Mouse (Mus musculus): ENCODE measurements around the gene Cdh20. TPM values are rescaled to one million over a fixed set of nuclear protein-coding genes. Genes with fewer than 3 reads are reported as not detected.

The Cdh20 gene
- polyA plus RNA-seq, 1 experiment from 2014 or later = 0.09 TPM

- DNase-seq (ENCODE audit: low spot score) = no peak
- peaks cover 6% of the 10 kb centered on the region; the same call in 1 of the 2 replicates for H3K4me1 ChIP-seq (replicated peaks; ENCODE audit: insufficient read depth, low read length)
- no peak overlapping the region for H3K9ac ChIP-seq (ENCODE audit: low read depth, low read length)
- H3K27me3 ChIP-seq (ENCODE audit: insufficient read depth, low read length) = peaks cover 9% of the 10 kb centered on the region; the same call in 1 of the 2 replicates
- H3K36me3 ChIP-seq (ENCODE audit: insufficient read depth, low read length) = no peaks in the 10 kb centered on the region
- H3K9me3 ChIP-seq (replicated peaks; ENCODE audit: low read length) = no peaks in the 10 kb centered on the region
- no peak for TF ChIP-seq CTCF (IDR thresholded peaks at IDR 0.05; ENCODE audit: low read depth)
- ATAC-seq (replicated peaks; ENCODE audit: low FRiP score, low read depth) = no peak
- WGBS = 52% methylated on average over 4 of the region's 4 CpGs
- H3K27ac ChIP-seq = no peak overlapping the region
- H3K4me2 ChIP-seq (ENCODE audit: low read length) = no peak overlapping the region
- H3K4me3 ChIP-seq (replicated peaks; ENCODE audit: low read depth, low read length) = no peak overlapping the region
These were observed 3.6 kb downstream of the Cdh20 start for GRCm38 (mm10) chr1:104771937-104772336.

- no peak for TF ChIP-seq CTCF (IDR thresholded peaks at IDR 0.05; ENCODE audit: low read depth)
- Histone ChIP-seq H3K27me3 (ENCODE audit: insufficient read depth, low read length) (peaks cover 9% of the 10 kb centered on the region; the same call in 1 of the 2 replicates), H3K4me1 (replicated peaks; ENCODE audit: insufficient read depth, low read length) (peaks cover 6% of the 10 kb centered on the region; the same call in 1 of the 2 replicates), H3K27ac (no peak overlapping the region), H3K4me2 (ENCODE audit: low read length) (no peak overlapping the region), H3K36me3 (ENCODE audit: insufficient read depth, low read length) (no peaks in the 10 kb centered on the region), H3K4me3 (replicated peaks; ENCODE audit: low read depth, low read length) (no peak overlapping the region), H3K9ac (ENCODE audit: low read depth, low read length) (no peak overlapping the region), H3K9me3 (replicated peaks; ENCODE audit: low read length) (no peaks in the 10 kb centered on the region)
- ATAC-seq (replicated peaks; ENCODE audit: low FRiP score, low read depth) (no peak), DNase-seq (ENCODE audit: low spot score) (no peak)
- 51% methylated on average over 2 of the region's 2 CpGs for WGBS
These were observed 4.9 kb downstream of the Cdh20 start for GRCm38 (mm10) chr1:104773207-104773606.

- ATAC-seq (replicated peaks; ENCODE audit: low FRiP score, low read depth) (no peak), DNase-seq (ENCODE audit: low spot score) (no peak)
- TF ChIP-seq CTCF (IDR thresholded peaks at IDR 0.05; ENCODE audit: low read depth) = no peak
- 82% methylated on average over 3 of the region's 3 CpGs for WGBS
- Histone ChIP-seq H3K36me3 (ENCODE audit: insufficient read depth, low read length) (no peaks in the 10 kb centered on the region), H3K4me3 (replicated peaks; ENCODE audit: low read depth, low read length) (no peak overlapping the region), H3K9ac (ENCODE audit: low read depth, low read length) (no peak overlapping the region), H3K4me2 (ENCODE audit: low read length) (no peak overlapping the region), H3K27ac (no peak overlapping the region), H3K27me3 (ENCODE audit: insufficient read depth, low read length) (no peaks in the 10 kb centered on the region), H3K4me1 (replicated peaks; ENCODE audit: insufficient read depth, low read length) (no peaks in the 10 kb centered on the region), H3K9me3 (replicated peaks; ENCODE audit: low read length) (no peaks in the 10 kb centered on the region)
These were observed 25.2 kb downstream of the Cdh20 start for GRCm38 (mm10) chr1:104793488-104793887.

GRCm38 (mm10) chr1:104796146-104796545 is 27.8 kb downstream of the Cdh20 start:
- H3K9ac ChIP-seq (ENCODE audit: low read depth, low read length) = no peak overlapping the region
- TF ChIP-seq CTCF (IDR thresholded peaks at IDR 0.05; ENCODE audit: low read depth) = no peak
- ATAC-seq (replicated peaks; ENCODE audit: low FRiP score, low read depth) = no peak

GRCm38 (mm10) chr1:104797139-104797538 is 28.8 kb downstream of the Cdh20 start:
- H3K4me2 ChIP-seq (ENCODE audit: low read length) = no peak overlapping the region
- H3K9me3 ChIP-seq (replicated peaks; ENCODE audit: low read length) = no peaks in the 10 kb centered on the region
- TF ChIP-seq CTCF (IDR thresholded peaks at IDR 0.05; ENCODE audit: low read depth) = no peak
- H3K9ac ChIP-seq (ENCODE audit: low read depth, low read length) = no peak overlapping the region
- H3K27me3 ChIP-seq (ENCODE audit: insufficient read depth, low read length) = no peaks in the 10 kb centered on the region
- DNase-seq (ENCODE audit: low spot score) (no peak), ATAC-seq (replicated peaks; ENCODE audit: low FRiP score, low read depth) (no peak)
- no peak overlapping the region for H3K4me3 ChIP-seq (replicated peaks; ENCODE audit: low read depth, low read length)
- WGBS = 37% methylated on average over 4 of the region's 4 CpGs
- no peaks in the 10 kb centered on the region for H3K4me1 ChIP-seq (replicated peaks; ENCODE audit: insufficient read depth, low read length)
- H3K36me3 ChIP-seq (ENCODE audit: insufficient read depth, low read length) = no peaks in the 10 kb centered on the region
- H3K27ac ChIP-seq = no peak overlapping the region

More at GRCm38 (mm10) chr1:104796146-104796545, 27.8 kb downstream of the Cdh20 start:
- 79% methylated on average over 3 of the region's 3 CpGs for WGBS
- Histone ChIP-seq H3K36me3 (ENCODE audit: insufficient read depth, low read length) (no peaks in the 10 kb centered on the region), H3K4me2 (ENCODE audit: low read length) (no peak overlapping the region), H3K27ac (no peak overlapping the region), H3K4me1 (replicated peaks; ENCODE audit: insufficient read depth, low read length) (no peaks in the 10 kb centered on the region), H3K27me3 (ENCODE audit: insufficient read depth, low read length) (no peaks in the 10 kb centered on the region), H3K4me3 (replicated peaks; ENCODE audit: low read depth, low read length) (no peak overlapping the region), H3K9me3 (replicated peaks; ENCODE audit: low read length) (no peaks in the 10 kb centered on the region)
- DNase-seq (ENCODE audit: low spot score) = no peak

GRCm38 (mm10) chr1:104804746-104805145 is 36.4 kb downstream of the Cdh20 start:
- H3K9me3 ChIP-seq (replicated peaks; ENCODE audit: low read length) = no peaks in the 10 kb centered on the region
- no peak overlapping the region for H3K9ac ChIP-seq (ENCODE audit: low read depth, low read length)
- H3K36me3 ChIP-seq (ENCODE audit: insufficient read depth, low read length) = no peaks in the 10 kb centered on the region
- no peaks in the 10 kb centered on the region for H3K27me3 ChIP-seq (ENCODE audit: insufficient read depth, low read length)
- ATAC-seq (replicated peaks; ENCODE audit: low FRiP score, low read depth) (no peak), DNase-seq (ENCODE audit: low spot score) (no peak)
- WGBS = 89% methylated on average over 6 of the region's 6 CpGs
- no peak overlapping the region for H3K27ac ChIP-seq
- no peak overlapping the region for H3K4me3 ChIP-seq (replicated peaks; ENCODE audit: low read depth, low read length)
- TF ChIP-seq CTCF (IDR thresholded peaks at IDR 0.05; ENCODE audit: low read depth) = no peak
- H3K4me1 ChIP-seq (replicated peaks; ENCODE audit: insufficient read depth, low read length) = no peaks in the 10 kb centered on the region
- H3K4me2 ChIP-seq (ENCODE audit: low read length) = no peak overlapping the region

- Histone ChIP-seq H3K4me3 (replicated peaks; ENCODE audit: low read depth, low read length) (no peak overlapping the region), H3K9me3 (replicated peaks; ENCODE audit: low read length) (no peaks in the 10 kb centered on the region), H3K4me2 (ENCODE audit: low read length) (no peak overlapping the region), H3K9ac (ENCODE audit: low read depth, low read length) (no peak overlapping the region), H3K4me1 (replicated peaks; ENCODE audit: insufficient read depth, low read length) (no peaks in the 10 kb centered on the region), H3K27me3 (ENCODE audit: insufficient read depth, low read length) (no peaks in the 10 kb centered on the region), H3K36me3 (ENCODE audit: insufficient read depth, low read length) (no peaks in the 10 kb centered on the region), H3K27ac (no peak overlapping the region)
- no peak for TF ChIP-seq CTCF (IDR thresholded peaks at IDR 0.05; ENCODE audit: low read depth)
- ATAC-seq (replicated peaks; ENCODE audit: low FRiP score, low read depth) (no peak), DNase-seq (ENCODE audit: low spot score) (no peak)
- 87% methylated on average over 2 of the region's 2 CpGs for WGBS
These were observed 38.9 kb downstream of the Cdh20 start for GRCm38 (mm10) chr1:104807214-104807613.
